Mouse (Mus musculus) intestine, embryonic 16.5 days (tissue): ENCODE results near the gene Kcnk13. TPM values are rescaled to one million over a fixed set of nuclear protein-coding genes. Genes with fewer than 3 reads are reported as not detected.

Source experiments
- ATAC-seq: fragments of 200-750 bp; cut with Nextera tagmentation; 2 replicates; pipeline ENCODE4 v1.8.0; 2017; ENCODE audit warnings: moderate TSS enrichment, moderate library complexity
- H3K27ac ChIP-seq: fragments of 300-500 bp; sonication (generic); 2 replicates; pipeline ENCODE4 v1.5.1; 2014; ENCODE audit warnings: mild to moderate bottlenecking, low read length
- H3K27me3 ChIP-seq: fragments of 300-500 bp; sonication (generic); replicated peaks from 2 replicates; pipeline ENCODE4 v1.6.1; 2014; ENCODE audit warnings: low read length, control low read depth, mixed read lengths; ENCODE audit not compliant: control insufficient read depth, insufficient read depth
- H3K36me3 ChIP-seq: fragments of 300-500 bp; sonication (generic); 2 replicates; pipeline ENCODE4 v1.6.1; 2014; ENCODE audit warnings: low read length, control low read depth; ENCODE audit not compliant: control insufficient read depth, insufficient read depth
- H3K4me1 ChIP-seq: fragments of 300-500 bp; sonication (generic); 2 replicates; pipeline ENCODE4 v1.6.1; 2014; ENCODE audit warnings: low read length, control low read depth, mixed read lengths; ENCODE audit not compliant: control insufficient read depth, insufficient read depth
- H3K4me2 ChIP-seq: fragments of 300-500 bp; sonication (generic); 2 replicates; pipeline ENCODE4 v1.6.1; 2014; ENCODE audit warnings: low read depth, low read length, control low read depth
- H3K4me3 ChIP-seq: fragments of 300-500 bp; sonication (generic); 2 replicates; pipeline ENCODE4 v1.5.1; 2014; ENCODE audit warnings: mild to moderate bottlenecking, low read length
- H3K9ac ChIP-seq: fragments of 300-500 bp; sonication (generic); 2 replicates; pipeline ENCODE4 v1.6.1; 2014; ENCODE audit warnings: low read depth, low read length
- H3K9me3 ChIP-seq: fragments of 300-500 bp; sonication (generic); 2 replicates; pipeline ENCODE4 v1.6.1; 2016; ENCODE audit warnings: low read length, control low read depth; ENCODE audit not compliant: control insufficient read depth
- WGBS: fragments of 180-500 bp; shearing (Covaris S2); extraction: QIAGEN DNeasy Blood & Tissue Kit; methylation state at CpG from one replicate; pipeline ENCODE4 v1.1.7; 2014; 5-methylcytosine and 5-hydroxymethylcytosine counted together
- polyA plus RNA-seq: library from polyadenylated mRNA; unstranded; fragments of >200 nt; fragmentation: Nextera tagmentation; extraction: Ambion mirVana; gene quantifications from 2 replicates; pipeline ENCODE4 v1.2.1, GENCODE M21; 2015

The Kcnk13 gene
- polyA plus RNA-seq, 1 experiment from 2014 or later = 0.64 TPM

GRCm38 (mm10) chr12:100023821-100024365 is 59.6 kb downstream of the Kcnk13 start:
- no peaks in the 10 kb centered on the region for H3K36me3 ChIP-seq
- H3K4me1 ChIP-seq = no peaks in the 10 kb centered on the region
- no peak overlapping the region for H3K4me3 ChIP-seq
- 57% methylated on average over 12 of the region's 12 CpGs for whole genome bisulfite sequencing
- no peak overlapping the region for H3K27ac ChIP-seq
- H3K27me3 ChIP-seq = no peaks in the 10 kb centered on the region
- H3K4me2 ChIP-seq = no peak overlapping the region
- no peaks in the 10 kb centered on the region for H3K9me3 ChIP-seq
- no peak overlapping the region for H3K9ac ChIP-seq
- no peak for ATAC-seq

DNA sequence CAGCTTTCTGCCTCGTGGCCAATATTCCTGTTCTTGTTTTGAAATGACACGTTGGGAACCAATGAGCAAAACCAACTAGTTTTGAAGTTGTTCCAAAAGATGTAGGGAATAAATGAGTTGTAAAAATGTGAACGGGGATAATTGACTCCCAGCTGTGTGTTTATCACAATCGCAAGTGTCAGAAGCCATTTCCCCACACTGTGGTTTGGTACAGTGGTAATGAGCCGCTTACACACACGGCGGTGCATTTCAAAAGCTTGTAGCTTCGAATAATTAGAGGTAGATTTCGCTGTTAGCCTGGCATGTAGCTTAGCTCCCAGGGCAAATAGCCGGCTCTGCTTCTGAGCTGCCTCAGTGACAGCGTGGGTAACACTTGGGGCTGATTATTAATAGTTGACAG is 61.4 kb downstream of the Kcnk13 start:
- Histone ChIP-seq H3K4me2 (no peak overlapping the region), H3K4me1 (no peaks in the 10 kb centered on the region), H3K9me3 (no peaks in the 10 kb centered on the region), H3K27me3 (no peaks in the 10 kb centered on the region), H3K4me3 (no peak overlapping the region), H3K9ac (no peak overlapping the region), H3K36me3 (no peaks in the 10 kb centered on the region), H3K27ac (no peak overlapping the region)
- ATAC-seq = no peak
- 75% methylated on average over 11 of the region's 11 CpGs for WGBS

DNA sequence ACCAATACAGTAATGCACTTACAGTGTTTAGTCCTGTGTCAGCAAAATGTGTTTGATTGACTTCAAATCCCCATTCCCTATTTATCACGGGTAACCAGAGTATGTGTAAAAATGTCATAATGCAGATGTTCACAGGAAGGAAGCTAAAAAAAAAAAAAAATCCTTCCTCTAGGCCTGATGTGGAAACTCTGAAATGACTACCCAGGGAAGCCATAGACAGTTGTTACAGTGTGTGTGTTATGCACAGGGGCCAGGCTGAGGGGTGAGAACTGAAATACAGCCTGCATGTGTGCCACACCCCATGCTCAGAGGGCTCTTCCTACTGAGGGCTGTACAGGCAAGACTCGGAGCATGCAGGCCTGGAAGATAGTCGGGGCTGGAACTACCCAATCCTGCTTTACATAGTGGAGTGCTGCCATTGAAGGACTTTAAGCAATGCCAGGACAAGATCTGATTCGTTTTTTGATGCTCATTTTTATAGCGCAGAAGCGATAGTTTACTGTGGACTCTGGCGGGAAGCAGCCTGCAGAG is 62.5 kb downstream of the Kcnk13 start:
- Histone ChIP-seq H3K4me1 (no peaks in the 10 kb centered on the region), H3K27me3 (no peaks in the 10 kb centered on the region), H3K4me3 (no peak overlapping the region), H3K36me3 (no peaks in the 10 kb centered on the region), H3K9ac (no peak overlapping the region), H3K9me3 (no peaks in the 10 kb centered on the region), H3K4me2 (no peak overlapping the region), H3K27ac (no peak overlapping the region)
- ATAC-seq = no peak
- 75% methylated on average over 7 of the region's 7 CpGs for WGBS

GRCm38 (mm10) chr12:100027281-100027680 is 63.0 kb downstream of the Kcnk13 start:
- 76% methylated on average over 7 of the region's 7 CpGs for WGBS
- no peak overlapping the region for H3K4me3 ChIP-seq
- no peaks in the 10 kb centered on the region for H3K9me3 ChIP-seq
- H3K4me1 ChIP-seq = no peaks in the 10 kb centered on the region
- no peaks in the 10 kb centered on the region for H3K27me3 ChIP-seq
- ATAC-seq = no peak
- no peaks in the 10 kb centered on the region for H3K36me3 ChIP-seq
- no peak overlapping the region for H3K4me2 ChIP-seq
- H3K9ac ChIP-seq = no peak overlapping the region
- no peak overlapping the region for H3K27ac ChIP-seq

DNA sequence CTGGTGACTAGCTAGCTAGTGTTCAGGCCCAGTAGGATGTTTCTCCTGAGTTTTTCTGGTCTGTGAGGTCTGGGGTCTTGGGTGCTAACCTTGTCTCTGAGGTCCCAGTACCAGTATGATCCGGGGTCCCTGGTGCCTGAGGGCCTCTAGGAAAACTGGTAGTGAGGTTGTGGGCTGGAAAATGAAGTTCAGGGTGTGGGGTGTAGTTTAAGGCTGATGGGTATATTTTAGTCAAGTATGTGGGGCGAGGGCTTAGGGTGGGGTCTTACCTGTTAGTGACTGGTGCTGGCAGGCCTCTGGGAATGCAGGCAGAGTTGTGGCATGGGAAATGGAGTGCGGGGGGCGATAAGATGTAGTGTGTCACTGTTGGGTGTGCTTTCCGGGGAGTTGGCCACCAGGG is 67.4 kb downstream of the Kcnk13 start:
- Histone ChIP-seq H3K4me2 (no peak overlapping the region), H3K4me1 (no peaks in the 10 kb centered on the region), H3K27ac (no peak overlapping the region), H3K9me3 (no peaks in the 10 kb centered on the region), H3K27me3 (no peaks in the 10 kb centered on the region), H3K36me3 (no peaks in the 10 kb centered on the region), H3K4me3 (no peak overlapping the region), H3K9ac (no peak overlapping the region)
- ATAC-seq = no peak
- WGBS = 86% methylated on average over 5 of the region's 5 CpGs

DNA sequence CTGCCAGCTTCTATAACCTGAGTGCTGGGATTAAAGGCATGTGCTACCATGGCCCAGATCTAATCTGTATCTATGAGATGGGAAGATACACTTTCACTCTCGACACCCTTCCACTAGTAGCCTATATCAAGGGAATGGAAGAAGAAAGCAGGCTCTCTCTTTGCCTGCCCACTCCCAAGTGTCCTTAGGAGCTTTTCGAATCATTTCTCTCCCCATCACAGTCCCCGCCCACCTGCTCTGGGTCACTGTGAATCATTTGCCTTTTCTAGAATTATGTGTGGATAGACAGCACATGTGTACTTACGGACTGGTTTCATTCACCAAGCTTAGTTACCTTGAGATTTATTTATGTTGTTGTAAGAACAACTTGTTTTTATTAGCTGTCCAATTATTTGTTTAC is 68.2 kb downstream of the Kcnk13 start:
- no peak overlapping the region for H3K4me3 ChIP-seq
- no peaks in the 10 kb centered on the region for H3K27me3 ChIP-seq
- H3K4me2 ChIP-seq = no peak overlapping the region
- ATAC-seq = no peak
- H3K36me3 ChIP-seq = no peaks in the 10 kb centered on the region
- no peaks in the 10 kb centered on the region for H3K9me3 ChIP-seq
- no peaks in the 10 kb centered on the region for H3K4me1 ChIP-seq
- 83% methylated on average over 4 of the region's 4 CpGs for WGBS
- no peak overlapping the region for H3K27ac ChIP-seq
- no peak overlapping the region for H3K9ac ChIP-seq

GRCm38 (mm10) chr12:100038741-100039262 is 74.5 kb downstream of the Kcnk13 start:
- Histone ChIP-seq H3K4me3 (no peak overlapping the region), H3K27ac (no peak overlapping the region), H3K36me3 (no peaks in the 10 kb centered on the region), H3K27me3 (no peaks in the 10 kb centered on the region), H3K9ac (no peak overlapping the region), H3K4me1 (no peaks in the 10 kb centered on the region), H3K4me2 (no peak overlapping the region), H3K9me3 (no peaks in the 10 kb centered on the region)
- WGBS = 85% methylated on average over 5 of the region's 5 CpGs
- no peak for ATAC-seq

DNA sequence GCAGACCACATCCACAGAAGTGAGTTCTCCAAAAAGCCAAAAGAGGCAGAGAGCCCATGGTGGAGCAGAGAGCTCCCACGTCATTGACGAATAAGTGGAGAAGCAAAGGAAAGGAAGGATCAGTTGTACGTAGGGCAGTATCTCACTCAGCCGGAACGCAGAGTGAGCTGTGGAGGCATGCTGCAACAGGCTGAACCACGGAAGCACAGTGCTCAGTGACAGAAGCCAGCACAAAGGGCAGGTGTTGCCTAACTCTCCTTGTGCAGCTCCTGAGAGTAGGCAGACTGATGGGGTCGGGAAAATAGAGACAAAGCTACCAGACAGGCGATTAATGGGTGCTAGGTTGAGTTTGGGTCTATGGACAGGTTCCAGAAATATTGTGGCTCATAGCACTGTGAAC is 77.8 kb downstream of the Kcnk13 start:
- H3K27ac ChIP-seq = no peak overlapping the region
- WGBS = 82% methylated on average over 8 of the region's 8 CpGs
- ATAC-seq = no peak
- H3K27me3 ChIP-seq = no peaks in the 10 kb centered on the region
- no peak overlapping the region for H3K4me3 ChIP-seq
- no peaks in the 10 kb centered on the region for H3K36me3 ChIP-seq
- H3K9ac ChIP-seq = no peak overlapping the region
- H3K9me3 ChIP-seq = no peaks in the 10 kb centered on the region
- no peaks in the 10 kb centered on the region for H3K4me1 ChIP-seq
- H3K4me2 ChIP-seq = no peak overlapping the region

GRCm38 (mm10) chr12:100044704-100045103 is 80.4 kb downstream of the Kcnk13 start:
- Histone ChIP-seq H3K36me3 (no peaks in the 10 kb centered on the region), H3K4me2 (no peak overlapping the region), H3K27ac (no peak overlapping the region), H3K4me1 (no peaks in the 10 kb centered on the region), H3K9me3 (no peaks in the 10 kb centered on the region), H3K27me3 (no peaks in the 10 kb centered on the region), H3K9ac (no peak overlapping the region), H3K4me3 (no peak overlapping the region)
- no peak for ATAC-seq
- WGBS = 52% methylated on average over 4 of the region's 4 CpGs

DNA sequence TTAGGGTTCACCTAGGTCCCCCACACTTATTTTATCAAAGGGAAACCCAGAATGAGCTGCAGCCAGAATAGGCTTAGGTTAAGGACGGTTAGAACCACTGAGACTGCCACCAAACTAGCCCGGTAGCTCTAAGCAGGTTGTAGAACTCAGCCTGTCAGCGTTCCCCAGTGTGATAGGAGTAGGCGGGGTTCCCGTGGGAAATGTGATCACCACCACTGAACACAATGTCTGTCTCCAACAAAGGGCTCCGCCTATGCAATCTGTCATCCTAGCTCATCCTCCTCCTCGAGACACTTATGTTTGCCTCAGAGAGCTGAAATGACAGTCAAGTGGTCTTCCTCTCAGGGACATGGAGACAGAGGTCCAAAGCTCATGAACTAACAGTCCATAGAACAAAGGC is 86.3 kb downstream of the Kcnk13 start:
- Histone ChIP-seq H3K9ac (no peak overlapping the region), H3K27me3 (no peaks in the 10 kb centered on the region), H3K4me1 (no peaks in the 10 kb centered on the region), H3K4me2 (no peak overlapping the region), H3K9me3 (no peaks in the 10 kb centered on the region), H3K4me3 (no peak overlapping the region), H3K27ac (no peak overlapping the region), H3K36me3 (no peaks in the 10 kb centered on the region)
- 48% methylated on average over 7 of the region's 7 CpGs for WGBS
- no peak for ATAC-seq
